Mouse (Mus musculus) T-helper 2 cell (primary cell): ENCODE measurements around the gene Exoc6b.

Source experiments
- in situ Hi-C: fragments of 300-600 bp; cut with MboI, MseI; formaldehyde crosslinking; loops from one replicate; pipeline ENCODE4 v1.15.1; 2025; ENCODE audit warnings: high pct_unique_total_duplicates

Gene Exoc6b

GRCm38 (mm10) chr6:84883720-84884119 lies 185.6 kb downstream of the Exoc6b start:
- in situ Hi-C loops: loop anchor here (25.0 kb wide), 1 partner anchor 1204 kb away; no protein-coding TSS in a partner anchor

- in situ Hi-C loops: loop anchor here (25.0 kb wide), 1 partner anchor 1204 kb away; no protein-coding TSS in a partner anchor
Observed at GRCm38 (mm10) chr6:84882663-84883517, 186.4 kb downstream of the Exoc6b start.

GRCm38 (mm10) chr6:84875869-84876268 lies 193.4 kb downstream of the Exoc6b start:
- in situ Hi-C loops: loop anchor here (25.0 kb wide), 1 partner anchor 1211 kb away; no protein-coding TSS in a partner anchor

DNA sequence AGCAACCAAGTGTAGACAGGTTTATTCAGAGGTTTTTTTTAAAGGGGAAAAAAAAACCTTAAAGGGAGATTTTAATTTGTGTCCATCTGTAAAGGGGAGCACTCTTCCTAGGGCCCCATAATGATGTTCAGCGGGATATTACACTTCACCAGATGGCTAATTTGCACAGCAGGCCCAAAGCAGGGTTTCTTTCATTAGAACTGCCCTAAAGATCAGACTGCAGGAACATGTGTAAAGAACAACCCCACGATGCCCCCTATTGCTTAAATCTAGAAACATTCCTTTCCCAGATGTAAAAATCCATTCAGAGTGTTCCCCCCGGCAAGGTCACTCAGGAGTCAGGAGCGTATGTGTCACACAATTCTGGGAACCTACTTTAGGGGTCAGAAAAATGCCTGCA lies 202.2 kb downstream of the Exoc6b start:
- in situ Hi-C loops: no loop called here

- in situ Hi-C loops: no loop called here
Observed at GRCm38 (mm10) chr6:84864625-84865024, 204.7 kb downstream of the Exoc6b start.

DNA sequence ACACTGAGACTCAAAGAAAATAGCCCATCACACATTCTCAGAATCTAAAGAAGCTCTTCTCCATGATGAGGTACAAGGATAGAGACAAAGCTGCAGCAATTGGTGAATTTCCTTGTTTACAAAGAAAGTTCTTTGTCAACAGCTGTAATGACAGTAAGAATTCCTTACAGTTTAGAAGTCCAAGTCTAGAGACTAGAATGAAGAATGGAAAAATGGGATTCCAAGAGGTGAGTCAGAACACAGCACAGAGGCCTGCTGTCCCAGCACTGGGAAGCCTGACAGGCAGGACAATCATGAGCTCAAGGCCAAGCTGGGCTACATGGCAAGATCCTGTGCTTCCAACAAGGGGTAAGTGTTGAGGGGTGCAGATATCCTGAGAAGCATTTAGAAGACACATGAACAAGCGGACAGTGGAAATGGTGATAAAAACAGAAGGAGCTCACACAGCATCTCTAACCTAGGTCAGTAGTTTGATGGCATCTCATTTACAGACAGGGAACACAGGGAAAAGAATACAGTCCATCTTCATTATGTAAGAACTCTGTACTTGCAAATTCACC lies 205.4 kb downstream of the Exoc6b start:
- in situ Hi-C loops: no loop called here

GRCm38 (mm10) chr6:84845665-84846064 lies 223.6 kb downstream of the Exoc6b start:
- in situ Hi-C loops: no loop called here

DNA sequence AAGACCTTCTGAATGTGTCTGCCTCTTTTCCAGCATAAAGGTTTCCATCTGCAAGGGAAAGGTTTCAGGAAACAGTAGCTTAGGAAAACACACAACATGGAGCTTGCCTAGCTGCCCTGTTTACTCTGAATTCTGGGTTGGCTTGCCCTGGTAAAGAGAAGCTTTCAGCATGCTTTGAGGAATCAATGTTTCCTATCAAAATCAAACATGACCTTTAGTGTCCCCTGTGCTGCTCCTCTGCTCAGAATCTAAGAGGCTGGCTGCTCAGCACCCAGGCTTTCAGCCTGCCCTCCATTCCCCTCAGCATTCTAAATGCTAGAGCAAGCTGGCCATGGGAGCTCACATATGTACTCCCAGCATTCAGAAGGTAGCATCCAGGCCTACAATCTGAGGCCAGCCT lies 228.2 kb downstream of the Exoc6b start:
- in situ Hi-C loops: no loop called here

DNA sequence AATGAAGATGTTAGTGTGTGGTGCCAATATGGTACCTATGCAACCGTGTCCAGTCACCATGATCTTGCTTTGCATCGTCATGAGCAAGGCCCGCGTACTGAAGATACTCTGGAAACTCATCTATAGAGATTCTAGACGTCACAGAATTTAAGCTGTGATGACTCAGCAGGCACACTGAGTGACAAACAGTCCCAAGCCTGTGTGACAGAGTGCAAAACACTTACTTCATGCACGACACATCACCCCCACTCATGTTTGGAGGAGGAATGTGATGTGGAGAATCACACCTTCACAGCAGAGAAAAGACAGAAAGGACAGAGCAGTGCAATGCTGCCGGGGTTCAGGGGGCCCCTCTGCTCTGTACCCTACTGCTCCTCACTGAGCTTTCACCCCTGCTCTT lies 261.8 kb downstream of the Exoc6b start:
- in situ Hi-C loops: no loop called here

DNA sequence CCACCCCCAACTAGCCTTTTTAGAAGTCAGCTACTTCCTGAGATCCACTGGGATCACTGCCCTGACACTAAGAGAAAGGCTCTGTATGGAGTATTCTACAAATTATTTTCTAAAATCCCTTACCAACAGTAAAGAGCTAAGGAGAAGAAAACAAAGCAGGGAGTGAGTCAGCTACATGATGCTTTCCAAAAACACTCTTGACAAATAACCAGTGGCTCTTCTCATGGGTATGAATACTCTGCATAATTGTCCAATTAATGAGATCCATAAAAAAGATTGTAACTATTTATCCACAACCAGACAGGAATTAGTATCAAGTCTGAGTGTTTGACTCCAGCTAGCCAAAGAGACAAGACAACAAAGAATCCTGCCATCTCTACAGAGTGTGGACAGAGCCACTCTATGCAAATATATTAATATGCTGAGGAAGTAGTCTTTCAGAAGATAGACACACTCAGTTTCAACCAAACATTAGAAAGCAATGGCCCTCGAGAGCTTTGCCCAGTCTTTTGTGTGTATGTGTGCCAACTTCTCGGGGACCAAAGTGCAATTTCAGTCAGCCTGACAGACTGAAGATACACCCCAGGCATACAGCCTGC lies 263.1 kb downstream of the Exoc6b start:
- in situ Hi-C loops: no loop called here

DNA sequence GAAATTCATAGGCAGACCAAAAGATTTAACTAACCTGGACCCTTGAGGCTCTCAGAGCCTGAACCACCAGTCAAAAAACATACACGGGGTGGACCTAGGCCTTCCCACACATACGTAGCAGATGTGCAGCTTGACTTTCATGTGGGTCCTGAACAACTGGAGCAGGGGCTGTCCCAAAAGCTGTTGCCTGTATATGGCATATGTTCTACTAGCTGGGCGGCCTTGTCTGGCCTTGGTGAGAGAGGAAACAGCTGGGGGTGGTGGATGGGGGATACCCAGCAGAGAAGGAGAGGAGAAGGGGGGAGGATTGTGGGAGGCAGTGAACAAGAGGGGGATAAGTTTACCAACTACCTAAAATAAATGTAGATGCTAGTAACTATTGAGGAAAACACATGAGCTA lies 270.6 kb downstream of the Exoc6b start:
- in situ Hi-C loops: no loop called here

DNA sequence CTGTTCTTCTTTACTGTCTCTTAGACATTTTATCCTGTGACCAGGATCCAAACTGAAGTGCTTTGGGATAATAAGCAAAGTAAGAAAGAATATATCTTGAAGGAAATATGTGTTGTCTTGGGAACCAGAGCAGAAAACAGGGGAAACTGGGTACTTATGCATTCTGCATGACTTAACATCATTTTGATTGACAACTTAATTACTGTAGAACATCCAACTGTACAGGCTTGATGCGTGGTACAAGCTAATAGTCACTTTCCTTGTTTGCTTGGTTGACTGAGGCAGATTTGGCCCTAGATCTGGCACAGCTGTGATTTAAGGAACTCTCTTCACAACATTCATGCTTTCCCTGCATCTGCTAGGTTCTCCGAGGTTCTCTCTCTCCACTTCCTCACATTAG lies 285.3 kb downstream of the Exoc6b start:
- in situ Hi-C loops: no loop called here

DNA sequence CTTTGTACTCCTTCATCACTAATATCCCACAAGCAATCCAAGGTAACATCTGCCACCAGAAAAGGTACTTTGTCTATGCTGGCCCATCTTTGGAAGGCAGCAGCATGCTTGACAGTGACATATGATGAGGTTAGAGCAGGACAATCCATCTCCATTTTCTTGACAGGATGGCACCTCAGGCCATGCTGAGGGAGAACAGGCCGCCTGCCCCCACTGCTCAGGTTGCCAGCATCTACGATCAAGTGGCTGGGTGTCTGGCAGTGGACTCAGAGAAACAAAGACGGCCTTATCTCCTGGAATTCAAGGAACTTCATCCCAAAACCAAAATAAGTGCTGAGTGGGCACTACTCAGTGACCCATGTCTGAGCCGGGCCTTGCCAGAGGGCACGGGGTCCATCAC lies 289.3 kb downstream of the Exoc6b start:
- in situ Hi-C loops: no loop called here

DNA sequence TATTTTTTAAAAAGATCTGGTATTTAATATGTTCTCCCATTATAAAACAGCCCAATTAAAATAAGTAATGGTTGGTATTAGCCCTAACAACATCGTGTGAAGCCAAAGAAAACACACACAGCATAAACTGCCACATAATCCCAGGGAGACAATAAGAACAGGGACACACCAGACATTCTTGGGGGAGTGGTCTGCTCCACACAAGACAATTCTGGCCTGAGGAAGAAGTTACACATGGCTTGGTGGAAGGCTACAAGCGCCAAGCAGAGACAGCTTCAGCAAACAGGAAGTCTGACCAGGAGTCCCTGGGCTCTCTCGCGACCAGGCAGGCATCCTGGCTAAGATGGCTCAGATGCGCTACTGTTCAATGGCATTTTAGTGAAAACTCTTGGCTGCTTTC lies 290.3 kb downstream of the Exoc6b start:
- in situ Hi-C loops: no loop called here

GRCm38 (mm10) chr6:84775908-84776307 lies 293.4 kb downstream of the Exoc6b start:
- in situ Hi-C loops: no loop called here

DNA sequence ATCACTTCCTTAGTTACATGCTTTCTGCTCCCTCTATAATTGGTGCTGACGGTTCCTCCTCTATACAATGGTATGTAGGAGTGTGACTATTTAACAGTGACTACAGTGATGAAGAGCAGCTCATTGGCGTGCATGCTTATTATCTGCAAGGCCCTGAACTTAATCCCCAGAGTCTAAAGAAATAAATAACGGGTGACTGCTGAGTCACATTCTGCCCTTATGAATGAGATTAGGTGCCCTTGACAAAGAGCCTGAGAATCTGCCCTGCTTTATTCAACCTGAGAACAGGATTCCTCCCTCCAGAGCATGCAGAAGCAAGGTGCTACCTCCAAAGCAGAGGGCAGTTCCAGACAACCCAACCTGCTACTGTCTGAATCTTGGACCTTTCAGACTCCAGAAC lies 314.0 kb downstream of the Exoc6b start:
- in situ Hi-C loops: no loop called here

DNA sequence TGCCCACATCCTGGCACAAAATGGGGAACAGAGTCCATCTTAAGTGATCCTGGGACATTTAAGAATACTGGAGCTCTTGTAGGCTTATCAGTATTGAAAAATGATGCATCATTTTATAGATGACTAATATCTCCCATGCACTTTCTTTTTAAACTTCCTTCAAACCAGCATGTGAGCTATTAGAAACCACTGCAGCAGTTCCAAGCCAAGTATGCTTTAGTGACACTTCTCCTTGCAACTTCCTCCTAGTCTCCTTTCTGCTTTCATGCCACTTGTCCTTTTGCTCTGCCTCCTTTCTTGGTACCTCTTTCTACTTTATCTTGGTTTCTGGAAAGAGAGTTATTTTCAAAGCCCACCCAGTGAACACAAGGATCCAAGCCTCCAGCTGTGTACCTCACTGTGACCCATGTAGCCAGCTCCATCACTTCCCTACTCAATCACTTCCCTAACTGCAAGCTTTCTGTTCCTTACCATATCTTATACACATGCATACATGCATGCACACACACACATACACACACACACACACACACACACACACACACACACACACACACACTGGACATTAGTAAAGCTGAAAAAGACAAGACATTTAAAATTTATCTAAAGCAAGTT lies 316.4 kb downstream of the Exoc6b start:
- in situ Hi-C loops: no loop called here

GRCm38 (mm10) chr6:84751409-84751808 lies 317.9 kb downstream of the Exoc6b start:
- in situ Hi-C loops: no loop called here

GRCm38 (mm10) chr6:84746847-84747395 lies 322.4 kb downstream of the Exoc6b start:
- in situ Hi-C loops: no loop called here

DNA sequence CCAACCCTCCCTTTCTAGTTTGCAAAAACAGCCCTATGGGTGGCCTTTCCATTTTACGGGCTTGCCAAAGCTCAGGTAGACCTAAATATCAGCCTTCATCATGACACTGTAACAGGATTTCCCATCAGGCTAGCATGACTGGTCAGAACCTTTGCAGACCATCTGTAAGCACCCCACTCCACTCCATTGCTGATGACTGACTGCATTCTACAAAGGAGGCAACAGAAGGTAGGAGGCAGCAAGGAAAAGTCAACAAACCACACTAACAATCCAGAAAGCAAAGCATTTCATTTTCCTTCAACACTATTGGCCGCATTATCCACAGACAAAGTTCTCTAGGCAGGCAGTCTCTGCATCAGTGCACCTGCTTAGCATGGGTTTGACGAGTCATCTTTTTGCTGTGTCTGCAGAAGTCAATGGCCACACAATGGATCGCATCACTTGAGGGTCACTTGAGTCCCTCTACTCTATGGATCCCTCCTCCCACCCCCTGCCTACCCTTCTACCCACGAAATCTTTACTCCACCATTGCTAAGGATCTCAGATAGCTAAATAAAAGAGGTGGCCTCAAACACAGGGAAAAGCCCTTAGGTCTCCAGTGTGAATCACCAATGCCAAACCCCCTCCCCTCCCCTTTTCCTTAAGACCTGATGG lies 323.0 kb downstream of the Exoc6b start:
- in situ Hi-C loops: no loop called here

DNA sequence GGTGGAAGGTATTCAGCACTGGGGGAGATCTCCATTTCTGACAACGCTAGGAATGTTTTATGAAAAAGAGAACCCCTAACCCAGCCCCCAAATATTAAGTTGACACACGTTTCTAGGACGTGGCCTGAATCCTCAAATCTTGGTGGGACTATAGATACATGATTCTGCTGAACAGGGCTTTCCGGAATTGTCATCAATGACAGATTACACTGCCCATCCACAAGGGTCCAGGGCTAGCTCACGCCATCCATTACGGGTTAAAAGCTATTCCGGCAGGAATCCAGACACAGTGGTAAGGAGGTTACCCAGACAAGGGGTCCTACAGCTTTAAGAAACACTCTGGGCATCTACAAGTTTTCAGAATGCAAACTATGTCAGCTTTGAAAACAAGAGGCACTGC lies 323.7 kb downstream of the Exoc6b start:
- in situ Hi-C loops: no loop called here

- in situ Hi-C loops: no loop called here
Observed at GRCm38 (mm10) chr6:84742227-84742626, 327.1 kb downstream of the Exoc6b start.
